Mouse (Mus musculus) erythroblast, embryonic 14.5 days (primary cell): ENCODE results near the gene Lpar5.
A peak's percentile ranks its signal among the peaks of the same experiment; 100 is the strongest.

Experiments used
- GATA1 ChIP-seq: IDR thresholded peaks from 2 replicates; pipeline ENCODE4 v1.6.1; 2012; ENCODE audit warnings: low read length, inconsistent platforms, mixed read lengths
- TAL1 ChIP-seq: IDR thresholded peaks from 3 replicates; pipeline ENCODE4 v1.6.1; 2012; ENCODE audit warnings: low read length, inconsistent platforms, mixed read lengths

DNA sequence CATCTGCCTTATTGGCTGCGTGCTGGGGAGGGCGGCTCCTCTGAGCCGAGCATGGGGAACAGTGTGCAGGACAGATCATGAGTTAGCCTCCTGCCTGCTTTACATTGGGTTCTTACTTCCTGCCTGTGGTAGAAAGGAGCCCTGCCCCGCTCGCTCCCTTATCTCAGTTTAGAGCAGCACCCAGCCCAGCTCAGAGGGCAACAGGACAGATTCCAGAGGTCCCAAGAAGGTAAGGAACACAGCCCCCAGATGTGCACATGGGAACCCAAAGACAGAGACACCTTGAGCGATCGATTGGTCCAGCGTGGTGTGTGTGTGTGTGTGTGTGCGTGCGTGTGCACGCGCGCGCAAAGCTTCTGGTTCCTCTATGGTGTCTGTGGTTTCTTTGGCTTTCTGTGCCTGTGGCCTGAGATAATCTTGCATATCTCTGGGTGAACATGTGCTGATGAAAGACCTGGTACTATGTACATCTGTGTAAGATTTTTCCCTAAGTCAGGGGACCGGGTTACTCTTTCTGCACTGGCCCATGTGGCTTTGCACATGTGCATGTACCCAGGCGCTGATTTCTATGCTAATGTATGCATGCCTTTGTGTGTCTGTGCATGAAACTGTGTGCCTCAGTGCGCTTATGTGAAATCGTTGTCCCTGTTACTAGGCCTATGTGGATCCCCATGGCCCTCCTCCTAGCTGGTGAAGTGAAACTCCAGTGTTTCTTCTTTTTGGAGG is 3.6 kb downstream of the Lpar5 start:
- TF ChIP-seq GATA1: peak; percentile 43
- TF ChIP-seq TAL1: peak; percentile 47; the same call in 2 of the 3 replicates
